Mouse (Mus musculus): ENCODE data around the gene Pla2g4e.

The Pla2g4e gene

DNA sequence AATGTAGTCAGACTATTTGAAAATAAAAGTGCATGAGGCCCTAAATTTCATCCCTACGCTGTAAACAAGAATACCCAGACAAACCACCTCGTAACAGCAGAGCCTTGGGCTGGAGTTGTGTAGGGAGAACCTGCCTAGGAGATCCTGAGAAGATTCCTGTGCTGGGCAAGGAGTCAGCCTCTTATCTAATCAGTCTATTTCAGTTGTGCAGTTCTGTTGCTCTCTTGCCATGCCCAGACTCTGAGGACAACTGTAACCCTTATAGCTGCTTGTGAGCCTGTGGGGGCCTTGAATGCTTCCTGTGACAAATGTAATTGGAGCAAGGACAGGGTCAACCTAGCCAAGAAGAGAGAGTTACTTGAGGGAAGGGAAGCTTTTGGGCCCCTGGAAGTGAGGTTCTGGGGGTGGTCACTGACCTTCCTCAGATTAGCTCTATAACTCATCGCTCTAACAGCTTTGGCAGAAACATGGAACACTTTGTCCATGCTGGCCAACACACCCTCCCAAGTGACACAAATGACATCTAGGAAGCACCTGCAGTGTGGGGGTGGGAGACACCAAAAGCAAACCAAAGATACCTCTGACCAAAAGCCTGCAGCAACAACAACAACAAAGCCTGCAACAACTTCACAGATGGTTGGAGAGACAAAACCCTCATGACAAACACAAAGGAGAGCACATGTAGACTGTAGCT is 9.0 kb downstream of the Pla2g4e start:
- no peak for DNase-seq (ENCODE audit: low spot score)

DNA sequence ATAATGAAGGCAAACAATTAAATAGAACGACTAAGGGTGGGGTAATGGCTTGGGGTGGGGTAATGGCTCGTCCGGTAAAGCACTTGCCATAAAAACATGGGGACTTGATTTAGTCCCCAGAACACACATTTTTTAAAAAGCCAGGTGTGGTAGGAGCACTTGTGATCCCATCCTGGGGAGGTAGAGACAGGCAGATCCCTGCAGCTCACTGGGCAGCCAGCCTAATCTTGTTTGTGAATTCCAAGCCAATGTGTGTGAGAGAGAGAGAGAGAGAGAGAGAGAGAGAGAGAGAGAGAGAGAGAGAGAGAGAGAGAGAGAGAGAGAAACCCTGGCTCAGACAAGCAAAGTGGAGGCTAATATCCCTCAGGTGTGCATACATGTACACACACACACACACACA is 9.8 kb downstream of the Pla2g4e start:
- DNase-seq (ENCODE audit: low spot score) = no peak

DNA sequence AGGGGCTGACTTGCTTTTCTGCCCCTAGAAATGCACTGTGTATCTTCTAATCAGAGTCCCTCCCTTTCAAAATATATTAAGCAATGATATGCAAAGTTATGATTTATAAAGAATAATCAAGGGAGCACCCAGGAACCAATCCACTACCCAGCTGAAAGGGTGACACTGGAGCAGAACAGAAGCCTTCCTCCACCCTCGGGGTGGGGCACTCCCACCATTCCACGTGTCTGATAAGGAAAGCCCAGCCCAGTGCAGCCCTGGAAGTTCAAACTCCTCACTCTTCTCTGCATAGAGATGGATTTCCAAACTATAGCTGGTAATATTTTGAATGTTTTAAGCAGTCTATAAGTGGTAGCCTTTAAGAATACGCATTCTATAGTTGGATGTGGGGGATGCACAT is 13.5 kb downstream of the Pla2g4e start:
- DNase-seq (ENCODE audit: low spot score) = no peak

DNA sequence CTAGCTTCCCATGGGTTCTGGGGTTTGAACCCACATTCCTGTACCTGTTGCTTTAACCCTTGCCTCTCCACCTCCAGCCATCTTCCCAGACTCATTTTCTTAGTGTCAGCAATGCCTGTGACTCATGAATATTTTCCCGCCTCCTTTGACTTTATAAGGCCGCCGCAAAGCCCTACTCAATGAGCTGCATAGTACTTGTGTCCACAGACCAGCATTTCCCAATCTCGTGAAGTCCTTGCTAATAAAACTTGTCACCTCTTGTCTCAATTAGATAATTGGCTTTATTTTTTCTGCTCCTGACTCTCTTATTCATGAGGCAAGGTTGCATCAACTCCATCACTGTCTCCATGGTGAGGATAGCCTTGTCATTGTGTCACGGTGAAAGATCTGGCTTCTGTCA is 30.5 kb downstream of the Pla2g4e start:
- DNase-seq (ENCODE audit: low spot score) = no peak

DNA sequence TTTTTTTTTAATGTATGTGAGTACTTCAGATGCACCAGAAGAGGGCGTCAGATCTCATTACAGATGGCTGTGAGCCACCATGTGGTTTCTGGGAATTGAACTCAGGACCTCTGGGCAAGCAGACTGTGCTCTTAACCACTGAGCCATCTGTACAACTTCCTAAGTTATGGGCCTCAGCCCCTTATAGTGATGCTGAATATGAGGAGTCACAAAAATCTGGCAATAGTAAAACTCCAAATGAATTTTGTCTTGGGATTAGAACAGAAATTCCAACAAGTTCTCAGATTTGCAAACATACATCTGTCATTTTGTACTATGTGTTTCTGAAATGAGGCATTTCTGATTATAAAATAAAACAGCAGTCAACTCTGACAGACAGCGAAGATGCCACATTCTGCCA is 33.7 kb downstream of the Pla2g4e start:
- DNase-seq (ENCODE audit: low spot score) = no peak

DNA sequence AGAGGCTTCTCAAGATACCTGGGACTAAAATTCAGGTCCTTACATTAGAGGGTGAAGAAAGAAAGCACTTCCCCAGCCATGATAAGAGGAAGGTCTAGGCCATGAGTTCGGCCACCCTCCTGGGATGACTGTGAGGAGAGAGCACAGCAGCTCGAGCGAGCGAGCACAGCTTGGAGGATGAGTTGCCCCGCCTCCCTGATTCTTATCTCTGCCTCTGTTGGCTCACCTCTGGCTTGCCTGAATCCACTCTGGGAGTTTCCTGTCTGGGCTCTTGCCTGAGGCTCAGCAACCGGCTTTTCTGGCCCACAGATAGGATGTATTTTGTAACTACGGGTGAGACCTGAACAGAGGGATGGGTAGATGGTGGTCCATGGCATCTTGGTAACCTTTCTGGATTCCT is 37.2 kb downstream of the Pla2g4e start:
- no peak for DNase-seq (ENCODE audit: low spot score)

DNA sequence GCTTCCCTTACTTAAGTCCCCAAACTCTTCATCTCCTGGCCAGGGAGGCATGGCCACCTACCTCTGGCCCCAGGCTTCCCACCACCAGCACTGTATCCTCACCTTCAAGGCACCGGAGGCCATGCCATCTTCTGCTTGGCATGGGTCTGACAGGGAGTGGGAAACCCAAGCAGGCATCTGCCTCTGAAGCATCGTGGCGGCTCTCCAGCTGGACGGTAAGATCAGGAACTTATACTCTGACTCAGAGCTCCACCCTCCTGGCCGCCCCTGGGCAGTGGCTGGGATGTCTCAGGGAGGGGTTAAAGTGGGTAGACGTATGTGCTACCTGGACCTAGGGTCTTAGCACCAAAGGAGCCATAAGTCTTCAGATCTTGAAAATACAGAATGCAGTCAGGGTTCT is 38.1 kb downstream of the Pla2g4e start:
- no peak for DNase-seq (ENCODE audit: low spot score)

DNA sequence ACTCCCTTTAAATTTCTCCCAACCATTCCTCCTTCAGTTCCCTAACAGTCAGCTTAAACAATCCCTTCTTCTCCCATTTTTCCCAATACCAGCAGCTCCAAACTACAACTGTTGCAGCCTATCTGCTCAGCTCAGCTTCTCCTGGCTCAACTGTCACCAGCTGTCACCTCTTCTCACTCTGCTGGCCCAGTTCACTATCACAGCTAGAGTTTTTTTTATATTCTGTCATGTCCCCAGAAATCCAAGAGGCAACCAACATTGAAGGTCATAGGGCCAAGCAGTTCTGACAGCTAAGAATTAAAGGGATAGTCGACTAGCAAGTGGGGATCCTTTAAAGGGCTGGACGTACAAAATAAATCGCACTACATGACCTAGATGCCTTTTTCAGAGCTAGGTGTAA is 41.4 kb downstream of the Pla2g4e start:
- DNase-seq (ENCODE audit: low spot score) = no peak

DNA sequence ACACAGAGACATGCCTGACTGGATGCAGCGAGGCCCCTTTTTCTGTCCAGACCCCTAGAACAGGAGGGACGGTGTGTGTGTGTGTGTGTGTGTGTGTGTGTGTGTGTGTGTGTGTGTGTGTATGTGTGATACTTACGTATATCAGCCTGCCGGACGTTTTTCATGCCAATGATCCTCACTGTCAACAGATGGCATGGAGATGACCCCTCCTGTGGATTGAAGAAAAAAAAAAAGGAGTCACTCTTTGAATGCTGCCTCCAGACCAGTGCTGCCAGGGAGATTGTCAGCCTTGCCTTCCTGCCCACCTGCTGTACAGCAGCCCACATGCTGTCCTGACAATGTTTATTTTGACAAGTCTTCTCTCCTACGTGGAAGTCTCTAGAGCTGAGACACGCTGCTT is 45.1 kb downstream of the Pla2g4e start:
- DNase-seq (ENCODE audit: low spot score) = no peak

DNA sequence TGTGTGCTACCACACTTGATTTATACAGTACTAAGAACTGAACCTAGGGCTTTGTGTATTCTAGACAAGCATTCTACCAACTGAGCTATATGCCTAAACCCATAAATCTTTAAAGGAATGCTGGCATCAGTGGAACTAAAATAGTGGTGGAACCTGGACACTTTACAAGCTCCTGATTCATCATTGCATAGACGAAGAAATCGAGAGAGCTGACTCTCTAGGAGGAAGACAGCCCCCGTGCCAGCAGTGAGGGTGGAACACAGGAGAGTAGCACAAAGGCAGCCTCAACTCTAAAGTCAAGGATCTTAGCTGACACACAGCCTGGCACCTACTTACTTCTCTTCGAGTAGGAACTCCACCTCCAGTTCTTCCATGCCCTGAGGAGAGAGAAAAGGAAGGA is 57.0 kb downstream of the Pla2g4e start:
- DNase-seq (ENCODE audit: low spot score) = no peak

DNA sequence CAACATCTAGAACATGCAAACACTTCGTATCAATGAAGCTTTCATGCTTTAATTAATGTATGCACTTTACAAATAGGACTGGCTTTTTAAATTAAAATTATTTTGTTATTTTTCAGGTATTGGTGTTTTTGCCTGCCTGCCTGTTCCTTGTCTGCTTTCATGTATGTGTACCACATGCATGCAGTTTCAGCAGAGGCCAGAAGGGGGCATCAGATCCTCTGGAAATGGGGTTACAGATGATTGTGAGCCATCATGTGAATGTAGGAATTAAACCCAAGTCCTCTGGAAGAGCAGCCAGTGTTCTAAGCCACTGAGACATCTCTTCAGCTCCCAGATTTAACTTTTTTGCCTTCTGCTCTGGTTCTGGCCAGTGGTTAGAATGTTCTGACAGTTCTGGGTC is 57.6 kb downstream of the Pla2g4e start:
- no peak for DNase-seq (ENCODE audit: low spot score)

DNA sequence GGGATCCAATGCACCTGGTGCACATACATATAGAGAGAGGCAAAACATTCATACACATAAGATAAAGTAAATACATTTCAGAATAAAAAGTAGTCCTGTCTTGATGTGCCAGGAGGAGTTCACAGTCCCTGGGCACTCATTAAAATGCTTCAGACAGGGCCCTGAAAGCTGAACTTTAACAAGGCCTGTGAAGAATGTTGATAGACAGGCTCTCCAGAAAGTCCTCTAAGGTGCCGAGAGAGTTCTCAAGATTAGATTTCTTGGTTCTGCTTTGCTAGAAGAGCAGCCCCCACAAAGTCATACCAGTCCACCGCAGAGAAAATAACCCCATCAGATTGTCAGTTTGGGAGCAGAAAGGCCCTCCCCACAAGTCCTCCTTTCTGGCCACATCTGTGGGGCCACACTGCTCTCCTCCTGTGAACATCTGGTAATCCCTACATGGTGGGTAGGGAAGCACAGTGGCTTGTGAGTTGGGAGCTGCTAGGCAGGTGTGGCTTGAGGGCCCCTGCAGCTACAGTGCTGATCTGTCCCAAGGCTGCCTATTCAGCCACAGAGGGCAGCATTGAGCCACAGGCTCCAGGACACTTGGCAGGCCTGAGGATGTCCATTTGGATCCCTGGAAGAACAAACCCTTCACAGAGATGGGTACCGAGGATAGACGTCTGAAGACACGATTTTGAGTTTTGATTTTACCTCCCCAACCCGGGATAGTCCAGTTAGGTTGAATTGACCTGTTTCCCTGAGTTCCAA is 59.4 kb downstream of the Pla2g4e start:
- no peak for DNase-seq (ENCODE audit: low spot score)

DNA sequence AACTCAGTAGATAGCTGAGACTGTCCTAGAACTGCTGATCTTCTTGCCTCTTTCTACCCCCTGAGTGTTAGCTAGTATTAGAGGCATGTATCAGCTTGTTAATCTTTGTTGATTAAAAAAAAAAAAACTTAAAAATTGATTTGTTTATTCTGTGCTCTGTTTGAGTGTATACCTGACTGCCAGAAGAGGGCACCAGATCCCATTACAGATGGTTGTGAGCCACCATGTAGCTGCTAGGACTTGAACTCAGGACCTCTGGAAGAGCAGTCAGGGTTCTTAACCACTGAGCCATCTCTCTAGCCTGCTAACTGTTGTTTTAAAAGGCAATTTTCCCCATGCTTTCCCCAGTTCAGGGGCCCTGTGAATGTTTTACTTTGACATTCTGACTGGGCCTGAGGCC is 66.2 kb downstream of the Pla2g4e start:
- no peak for DNase-seq (ENCODE audit: low spot score)

DNA sequence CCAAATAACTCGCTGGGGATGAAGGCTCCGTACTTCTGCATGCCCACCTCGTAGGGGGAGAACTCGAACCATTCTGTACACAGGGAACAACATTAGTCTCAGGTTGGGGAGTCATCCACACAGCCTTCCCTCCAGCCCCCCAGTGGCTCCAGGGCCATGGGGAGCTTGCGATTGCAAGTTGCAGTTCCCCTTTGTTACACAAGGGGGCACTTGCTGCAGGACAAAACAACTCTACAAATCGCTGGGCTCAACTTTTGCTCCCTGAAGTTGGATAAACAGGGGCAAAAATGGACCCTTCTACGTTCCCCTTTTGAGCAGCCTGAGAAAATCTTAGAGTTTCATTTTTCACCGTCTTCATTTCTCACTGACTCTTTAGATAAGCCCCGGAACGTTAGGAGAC is 71.4 kb downstream of the Pla2g4e start:
- DNase-seq (ENCODE audit: low spot score) = peak; percentile 11

DNA sequence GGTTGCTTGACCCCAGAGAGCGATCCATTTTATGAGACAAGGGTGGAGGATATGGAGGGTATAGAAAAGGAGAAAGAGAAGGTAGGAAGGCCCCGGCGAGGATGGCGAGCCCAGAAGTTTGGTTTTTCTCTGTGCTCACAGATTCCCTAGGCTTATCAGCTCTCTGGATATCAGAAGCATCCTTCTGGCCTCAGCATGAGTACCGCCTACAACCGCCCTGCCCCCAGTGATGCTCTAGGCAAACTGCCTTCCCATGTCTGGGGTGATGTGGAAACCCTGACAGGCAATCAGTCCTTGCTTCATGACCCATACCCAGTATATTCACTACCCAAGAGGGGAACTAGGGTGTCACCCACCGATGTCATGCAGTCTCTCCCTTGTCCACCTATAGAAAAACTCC is 73.8 kb downstream of the Pla2g4e start:
- DNase-seq (ENCODE audit: low spot score) = no peak

DNA sequence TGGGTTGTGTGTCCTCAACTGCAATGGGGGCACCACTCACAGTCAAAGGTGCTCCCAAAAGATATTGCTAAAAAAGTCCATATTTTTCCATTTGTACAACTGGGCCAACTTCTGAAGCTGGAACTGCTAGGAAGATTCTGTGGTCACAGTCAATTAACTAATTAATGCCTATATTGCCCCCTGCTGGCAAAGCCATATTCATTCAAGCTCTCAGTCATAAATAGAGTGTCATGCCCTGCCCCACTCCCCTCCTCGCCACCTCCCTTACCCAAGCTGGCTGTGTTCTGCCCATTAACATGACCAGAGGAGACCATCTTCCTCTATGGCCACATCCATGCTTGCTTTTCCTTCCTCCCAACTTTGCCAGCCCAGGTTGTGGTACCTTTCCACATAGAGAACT is 74.4 kb downstream of the Pla2g4e start:
- DNase-seq (ENCODE audit: low spot score) = no peak

DNA sequence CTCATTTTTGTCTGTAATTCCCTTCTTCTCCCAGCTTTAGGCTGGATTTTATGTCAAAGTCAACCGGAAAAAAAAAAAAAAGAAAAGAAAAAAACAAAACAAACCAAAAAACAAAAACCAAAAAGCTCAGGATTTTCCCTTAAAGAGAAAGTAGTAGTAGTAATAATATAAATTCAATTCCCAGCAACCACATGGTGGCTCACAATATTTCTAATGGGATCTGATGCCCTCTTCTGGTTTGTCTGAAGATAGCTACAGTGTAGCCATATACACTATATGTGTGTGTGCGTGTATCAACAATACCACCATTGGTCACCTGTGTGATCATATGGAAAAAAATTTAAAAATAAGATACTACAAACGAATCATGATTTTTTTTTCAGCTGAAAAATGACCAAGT is 75.8 kb downstream of the Pla2g4e start:
- no peak for DNase-seq (ENCODE audit: low spot score)

DNA sequence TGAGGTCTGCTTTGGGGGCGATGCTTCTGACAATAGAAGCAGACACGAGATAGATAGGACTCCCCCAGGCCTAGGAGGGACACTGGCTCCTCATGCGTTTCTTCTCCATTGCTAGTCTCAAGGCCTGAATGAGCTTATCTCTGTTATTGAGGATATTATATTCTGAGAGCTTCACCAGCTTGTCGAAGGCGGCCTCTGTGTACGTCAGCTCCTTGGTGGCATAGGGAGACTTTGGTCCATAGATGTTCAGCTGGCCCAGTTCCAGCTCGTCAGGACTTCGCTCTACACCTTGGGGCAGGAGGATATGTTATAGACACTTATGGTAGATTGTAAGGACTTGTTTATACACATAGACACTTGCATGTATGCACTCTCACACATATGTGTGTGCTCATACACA is 77.4 kb downstream of the Pla2g4e start:
- DNase-seq (ENCODE audit: low spot score) = no peak

DNA sequence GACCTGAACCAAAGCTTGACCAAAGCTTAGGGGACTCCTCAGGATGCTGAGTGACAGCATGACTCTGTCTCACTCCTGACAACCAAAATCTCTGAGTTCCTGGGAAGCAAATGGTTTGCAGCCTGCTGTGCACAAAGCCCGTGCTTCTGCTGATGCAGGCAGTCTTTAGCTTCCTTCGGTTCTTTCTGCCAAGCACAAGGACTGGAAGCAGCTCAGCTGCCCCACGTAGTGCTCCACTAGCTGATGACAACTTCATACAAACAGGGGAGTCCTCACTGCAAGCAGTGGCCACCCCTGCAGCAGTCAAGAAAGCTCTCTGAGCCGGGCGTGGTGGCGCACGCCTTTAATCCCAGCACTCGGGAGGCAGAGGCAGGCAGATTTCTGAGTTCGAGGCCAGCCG is 79.7 kb downstream of the Pla2g4e start:
- DNase-seq (ENCODE audit: low spot score) = no peak

DNA sequence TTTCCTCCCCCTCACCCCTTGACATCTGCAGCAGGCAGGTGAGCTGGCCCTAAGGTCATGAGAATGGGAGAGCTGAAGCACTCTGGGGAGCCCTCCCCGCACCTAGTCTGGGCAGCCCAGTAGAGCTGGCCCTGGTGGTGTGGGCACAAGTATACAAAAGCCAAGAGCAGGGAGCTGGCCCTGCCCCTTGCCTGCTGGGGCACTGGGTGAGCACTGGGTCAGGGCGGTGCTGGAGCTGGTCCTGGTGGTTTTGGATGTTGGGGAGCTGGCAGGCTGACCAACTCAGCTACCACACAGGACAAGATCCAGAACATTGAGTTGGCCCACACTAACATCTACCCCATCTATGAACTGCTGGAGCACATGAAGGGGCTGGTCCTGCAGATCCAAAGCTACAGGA is 85.7 kb downstream of the Pla2g4e start:
- DNase-seq (ENCODE audit: low spot score) = no peak

DNA sequence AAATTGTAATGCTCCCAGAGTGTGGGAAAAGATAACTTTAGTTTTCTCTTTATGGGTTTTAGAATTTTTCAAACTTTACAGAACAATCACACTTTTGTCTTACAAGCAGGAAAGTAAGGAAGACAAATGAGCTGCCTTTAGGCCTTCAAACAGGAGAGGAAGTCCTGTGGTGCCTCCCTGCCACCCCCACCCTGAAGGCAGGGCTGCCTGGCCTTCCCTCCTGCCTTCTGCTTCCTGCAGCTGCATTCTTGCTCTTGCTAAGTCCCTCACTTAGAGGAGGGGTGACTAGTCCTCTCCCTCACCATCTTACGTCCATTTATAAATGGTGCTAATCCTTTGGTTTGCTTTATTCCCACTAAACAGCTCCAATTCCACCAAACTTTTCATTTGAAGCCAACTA is 86.3 kb downstream of the Pla2g4e start:
- DNase-seq (ENCODE audit: low spot score) = no peak

DNA sequence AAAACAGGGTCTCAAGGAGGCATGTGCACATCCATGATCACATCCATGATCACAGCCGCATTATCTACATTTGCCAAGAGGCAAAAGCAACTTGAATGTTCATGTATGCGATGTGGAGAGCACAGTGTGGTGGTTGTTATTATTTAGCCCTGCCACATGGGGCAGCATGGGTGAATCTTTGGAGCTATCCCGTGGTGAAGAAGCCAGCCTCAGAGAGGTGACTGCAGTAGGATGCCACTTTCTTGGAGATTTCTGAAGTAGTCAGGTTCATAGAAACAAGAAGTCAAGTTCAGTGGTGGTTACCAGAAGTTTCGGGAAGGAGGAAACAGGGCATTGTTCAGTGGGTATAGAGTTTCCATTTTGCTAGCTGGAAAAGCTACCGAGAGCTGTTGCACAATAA is 87.1 kb downstream of the Pla2g4e start:
- DNase-seq (ENCODE audit: low spot score) = no peak

DNA sequence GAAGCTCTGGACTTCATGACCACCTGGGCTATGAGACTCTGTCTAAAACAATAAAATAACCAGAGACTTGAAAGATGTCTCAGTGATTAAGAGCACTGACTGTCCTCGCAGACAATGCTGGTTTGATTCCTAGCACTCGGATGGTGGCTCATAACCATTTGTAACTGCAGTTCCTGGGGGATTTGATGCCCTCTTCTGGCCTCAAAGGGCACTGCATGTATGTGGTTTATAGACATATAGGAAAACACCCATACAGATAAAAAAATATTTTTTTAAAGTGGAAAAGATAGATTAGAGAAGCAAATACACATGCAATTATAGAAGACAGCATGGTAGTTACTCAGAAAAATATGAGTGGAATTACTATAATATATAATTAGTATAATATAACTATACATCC is 87.5 kb downstream of the Pla2g4e start:
- no peak for DNase-seq (ENCODE audit: low spot score)

DNA sequence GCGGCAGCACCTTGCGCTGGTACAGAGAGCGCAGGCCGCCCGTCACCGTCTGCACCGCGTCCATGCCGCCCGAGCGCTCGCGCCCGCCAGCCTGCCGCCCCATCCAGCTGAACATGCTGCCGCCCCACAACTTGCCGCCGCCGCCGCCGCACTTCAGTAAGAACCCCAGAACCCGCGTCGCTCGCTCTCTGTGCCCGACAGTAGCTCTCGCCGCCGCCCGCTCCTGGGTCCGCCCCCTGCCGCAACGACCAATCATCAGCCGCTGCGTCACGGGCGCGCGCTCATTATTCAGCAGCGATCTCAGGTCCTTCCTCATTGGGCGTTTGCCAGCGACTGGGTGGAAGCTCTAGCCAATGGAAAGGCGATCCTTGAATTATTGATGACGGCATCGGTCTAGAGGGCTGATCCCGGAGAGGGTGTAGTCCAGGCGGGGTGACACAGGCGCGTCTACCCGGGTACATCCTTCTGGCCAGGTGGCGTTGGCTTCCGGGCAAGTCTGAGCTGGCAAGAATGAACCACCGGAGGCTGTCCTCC is 90.7 kb downstream of the Pla2g4e start, which contains the start of gene Ehd4:
TSS of gene Ehd4 (minus strand) at position 246 of the 534 bp plus-strand sequence.
- peak; percentile 96 for DNase-seq (ENCODE audit: low spot score)
